Mouse (Mus musculus): Measurements from ENCODE around the gene Cacna1c. TPM values are rescaled to one million over a fixed set of nuclear protein-coding genes. Genes with fewer than 3 reads are reported as not detected.

The Cacna1c gene
- polyA plus RNA-seq, 2 experiments from 2014 or later: 0.49 to 1.4 TPM

- ATAC-seq: no peak
Measured at GRCm38 (mm10) chr6:118899688-118900087, 296.5 kb downstream of the Cacna1c start.

GRCm38 (mm10) chr6:118897101-118897500, 299.1 kb downstream of the Cacna1c start:
- ATAC-seq: no peak

- ATAC-seq: no peak
Measured at GRCm38 (mm10) chr6:118894043-118894442, 302.2 kb downstream of the Cacna1c start.

- no peak for ATAC-seq
Measured at GRCm38 (mm10) chr6:118889441-118889840, 306.8 kb downstream of the Cacna1c start.

- ATAC-seq: no peak
Measured at GRCm38 (mm10) chr6:118887032-118887431, 309.2 kb downstream of the Cacna1c start.

- no peak for ATAC-seq
Measured at GRCm38 (mm10) chr6:118884961-118885360, 311.3 kb downstream of the Cacna1c start.

GRCm38 (mm10) chr6:118884073-118884551, 312.1 kb downstream of the Cacna1c start:
- no peak for ATAC-seq

GRCm38 (mm10) chr6:118876204-118876603, 320.0 kb downstream of the Cacna1c start:
- ATAC-seq: no peak

- ATAC-seq: no peak
Measured at GRCm38 (mm10) chr6:118870241-118870841, 325.9 kb downstream of the Cacna1c start.

GRCm38 (mm10) chr6:118867384-118867783, 328.8 kb downstream of the Cacna1c start:
- no peak for ATAC-seq

- no peak for ATAC-seq
Measured at GRCm38 (mm10) chr6:118866889-118867288, 329.3 kb downstream of the Cacna1c start.

- ATAC-seq: no peak
Measured at GRCm38 (mm10) chr6:118865777-118866380, 330.3 kb downstream of the Cacna1c start.

GRCm38 (mm10) chr6:118864696-118865620, 331.3 kb downstream of the Cacna1c start:
- peak; percentile 73 for ATAC-seq

GRCm38 (mm10) chr6:118862727-118863126, 333.5 kb downstream of the Cacna1c start:
- ATAC-seq: no peak

GRCm38 (mm10) chr6:118862091-118862490, 334.1 kb downstream of the Cacna1c start:
- no peak for ATAC-seq

- no peak for ATAC-seq
Measured at GRCm38 (mm10) chr6:118858431-118858830, 337.8 kb downstream of the Cacna1c start.

- no peak for ATAC-seq
Measured at GRCm38 (mm10) chr6:118852131-118852530, 344.1 kb downstream of the Cacna1c start.

GRCm38 (mm10) chr6:118851086-118851485, 345.1 kb downstream of the Cacna1c start:
- ATAC-seq: no peak

GRCm38 (mm10) chr6:118848640-118849039, 347.6 kb downstream of the Cacna1c start:
- ATAC-seq: no peak

- ATAC-seq: no peak
Measured at GRCm38 (mm10) chr6:118847751-118848150, 348.5 kb downstream of the Cacna1c start.

- ATAC-seq: no peak
Measured at GRCm38 (mm10) chr6:118845829-118846228, 350.4 kb downstream of the Cacna1c start.

GRCm38 (mm10) chr6:118845180-118845579, 351.0 kb downstream of the Cacna1c start:
- no peak for ATAC-seq

GRCm38 (mm10) chr6:118843566-118843965, 352.7 kb downstream of the Cacna1c start:
- ATAC-seq: no peak

All from CD4-positive, CD25-positive, alpha-beta regulatory T cell, adult 4 months (primary cell).